Mouse (Mus musculus): Measurements from ENCODE around the gene Olfr569. TPM values are rescaled to one million over a fixed set of nuclear protein-coding genes. Genes with fewer than 3 reads are reported as not detected.

Olfr569 gene
- polyA plus RNA-seq, 1 experiment = not detected

DNA sequence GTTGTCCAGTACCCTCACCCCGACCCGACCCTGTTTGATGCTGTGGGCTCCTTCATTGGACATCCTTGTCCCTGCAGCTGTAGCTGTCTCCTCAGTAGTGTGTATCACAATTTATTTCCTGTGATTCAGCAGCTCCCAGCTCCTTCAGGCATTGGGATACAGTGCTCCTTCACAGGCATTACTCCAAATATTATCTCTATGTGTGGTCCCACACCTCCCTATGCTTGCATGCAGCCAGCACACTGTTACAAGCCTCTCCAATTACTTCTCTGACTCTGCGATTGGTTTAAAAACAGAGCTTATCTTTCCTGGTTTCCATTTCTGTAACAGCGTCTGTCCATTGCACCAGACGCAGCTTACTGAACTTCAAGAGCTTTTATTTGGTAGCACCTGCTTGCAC is 25.7 kb upstream of the Olfr569 start:
- Histone ChIP-seq H3K4me3 (no peak overlapping the region), H3K4me2 (ENCODE audit: low read depth) (no peak overlapping the region), H3ac (ENCODE audit: control insufficient read depth, insufficient read length) (no peak overlapping the region), H3K27me3 (ENCODE audit: control insufficient read depth, insufficient read depth, insufficient read length) (no peaks in the 10 kb centered on the region), H3K36me3 (ENCODE audit: control insufficient read depth, insufficient read depth) (no peaks in the 10 kb centered on the region), H3K79me2 (ENCODE audit: control insufficient read depth, insufficient read depth) (no peaks in the 10 kb centered on the region)
- TF ChIP-seq E2F4 (IDR thresholded peaks at IDR 0.05; ENCODE audit: insufficient read depth) (no peak), MAX (IDR thresholded peaks at IDR 0.05; ENCODE audit: low read depth) (no peak), MYOD1 (IDR thresholded peaks at IDR 0.05; ENCODE audit: control insufficient read depth in 1 of 3, insufficient read length in 2 of 3, low read depth in 2 of 3) (no peak), TCF3 (IDR thresholded peaks at IDR 0.05; ENCODE audit: insufficient read length, low read depth) (no peak), MYOG (IDR thresholded peaks at IDR 0.05; ENCODE audit: control insufficient read depth in 1 of 3, insufficient read depth in 1 of 3, insufficient read length in 2 of 3, low read depth in 2 of 3) (no peak), CEBPB (IDR thresholded peaks at IDR 0.05; ENCODE audit: insufficient read depth, poor library complexity, severe bottlenecking) (no peak), REST (IDR thresholded peaks at IDR 0.05; ENCODE audit: insufficient read depth, insufficient read length) (no peak), TCF12 (IDR thresholded peaks at IDR 0.05; ENCODE audit: insufficient read depth, poor library complexity, severe bottlenecking) (no peak), POLR2A (IDR thresholded peaks at IDR 0.05; ENCODE audit: insufficient read length, low read depth) (no peak), POLR2AphosphoS2 (IDR thresholded peaks at IDR 0.05; ENCODE audit: insufficient read length, low read depth) (no peak), SRF (IDR thresholded peaks at IDR 0.05; ENCODE audit: control insufficient read depth, insufficient read length, low read depth) (no peak), USF1 (IDR thresholded peaks at IDR 0.05; ENCODE audit: low read depth) (no peak)

DNA sequence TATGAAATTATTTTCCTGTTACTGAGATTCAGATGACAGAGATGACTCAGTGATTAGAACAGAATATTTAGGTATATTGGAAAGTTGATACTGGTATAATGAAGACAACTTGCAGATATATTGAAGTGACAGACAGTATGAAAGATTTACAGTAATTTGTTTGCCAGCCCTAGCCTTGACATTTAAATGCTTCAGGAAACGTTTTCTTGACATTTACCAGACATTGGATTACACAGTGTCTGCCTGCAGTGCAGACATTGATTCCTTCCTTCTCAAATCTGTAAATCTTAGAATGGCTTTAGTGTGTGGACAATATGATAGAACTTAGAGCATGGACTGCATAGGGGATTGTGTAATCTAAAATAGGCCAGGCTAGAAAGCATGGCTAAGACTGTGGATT is 24.6 kb upstream of the Olfr569 start:
- no peaks in the 10 kb centered on the region for H3K36me3 ChIP-seq (ENCODE audit: control insufficient read depth, insufficient read depth)
- TF ChIP-seq TCF12 (IDR thresholded peaks at IDR 0.05; ENCODE audit: insufficient read depth, poor library complexity, severe bottlenecking) (no peak), REST (IDR thresholded peaks at IDR 0.05; ENCODE audit: insufficient read depth, insufficient read length) (no peak), POLR2AphosphoS2 (IDR thresholded peaks at IDR 0.05; ENCODE audit: insufficient read length, low read depth) (no peak), MAX (IDR thresholded peaks at IDR 0.05; ENCODE audit: low read depth) (no peak), CEBPB (IDR thresholded peaks at IDR 0.05; ENCODE audit: insufficient read depth, poor library complexity, severe bottlenecking) (no peak), TCF3 (IDR thresholded peaks at IDR 0.05; ENCODE audit: insufficient read length, low read depth) (no peak), USF1 (IDR thresholded peaks at IDR 0.05; ENCODE audit: low read depth) (no peak)
- no peaks in the 10 kb centered on the region for H3K79me2 ChIP-seq (ENCODE audit: control insufficient read depth, insufficient read depth)
- H3K4me3 ChIP-seq = no peak overlapping the region
- no peak overlapping the region for H3ac ChIP-seq (ENCODE audit: control insufficient read depth, insufficient read length)
- no peak overlapping the region for H3K4me2 ChIP-seq (ENCODE audit: low read depth)
- no peaks in the 10 kb centered on the region for H3K27me3 ChIP-seq (ENCODE audit: control insufficient read depth, insufficient read depth, insufficient read length)

DNA sequence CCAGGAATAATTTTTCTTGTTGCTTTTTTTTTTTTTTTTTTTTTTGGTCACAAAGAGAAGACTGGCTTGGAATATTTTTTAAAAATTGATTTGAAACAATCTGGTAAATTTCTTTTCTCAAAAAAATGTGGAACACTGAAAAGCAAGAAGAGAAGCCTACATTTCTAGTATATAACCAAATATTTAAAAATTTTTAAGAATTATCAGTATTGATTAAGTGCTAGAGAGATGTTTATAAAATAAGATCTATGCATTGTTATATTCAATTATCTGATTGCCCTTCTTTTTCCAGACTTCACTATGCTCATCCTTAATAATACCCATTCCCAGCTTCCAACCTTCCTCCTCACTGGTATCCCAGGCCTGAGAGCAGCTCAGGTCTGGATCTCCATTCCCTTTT is 13.9 kb downstream of the Olfr569 start, which contains the start of gene Olfr568:
TSS of gene Olfr568 (plus strand) at position 301 of the 400 bp plus-strand sequence.
- no peaks in the 10 kb centered on the region for H3K27me3 ChIP-seq (ENCODE audit: control insufficient read depth, insufficient read depth, insufficient read length)

DNA sequence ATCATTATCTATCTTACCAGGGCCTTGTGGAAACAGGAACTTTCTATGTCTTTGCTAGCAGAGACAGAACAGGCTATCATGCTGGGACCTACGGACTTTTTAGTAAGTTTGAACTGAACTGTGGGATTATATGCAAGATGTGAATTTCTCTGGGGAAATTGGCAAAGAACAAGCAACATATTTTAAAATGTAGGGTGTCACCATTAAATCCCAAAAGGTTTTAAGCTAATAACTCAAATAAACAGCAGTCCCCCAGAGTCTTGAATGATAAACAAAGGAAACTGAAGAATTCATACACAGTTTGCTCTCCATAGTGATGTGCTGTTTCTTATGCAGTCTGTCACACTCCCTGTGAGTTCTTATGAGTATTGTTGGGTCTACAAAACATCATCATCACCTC is 32.0 kb downstream of the Olfr569 start, which contains the start of gene Olfr566:
TSS of gene Olfr566 (minus strand) at position 101 of the 400 bp plus-strand sequence.
- no peak for TF ChIP-seq POLR2A (IDR thresholded peaks at IDR 0.05; ENCODE audit: insufficient read length, low read depth)
- TF ChIP-seq MYOG (IDR thresholded peaks at IDR 0.05; ENCODE audit: control insufficient read depth in 1 of 3, insufficient read depth in 1 of 3, insufficient read length in 2 of 3, low read depth in 2 of 3) = no peak
- no peak for TF ChIP-seq USF1 (IDR thresholded peaks at IDR 0.05; ENCODE audit: low read depth)
- TF ChIP-seq E2F4 (IDR thresholded peaks at IDR 0.05; ENCODE audit: insufficient read depth) = no peak
- no peak for TF ChIP-seq MAX (IDR thresholded peaks at IDR 0.05; ENCODE audit: low read depth)
- no peak for TF ChIP-seq TCF3 (IDR thresholded peaks at IDR 0.05; ENCODE audit: insufficient read length, low read depth)
- no peak for TF ChIP-seq REST (IDR thresholded peaks at IDR 0.05; ENCODE audit: insufficient read depth, insufficient read length)
- no peak for TF ChIP-seq MYOD1 (IDR thresholded peaks at IDR 0.05; ENCODE audit: control insufficient read depth in 1 of 3, insufficient read length in 2 of 3, low read depth in 2 of 3)
- Histone ChIP-seq H3K36me3 (ENCODE audit: control insufficient read depth, insufficient read depth) (no peaks in the 10 kb centered on the region), H3K4me3 (no peak within 1 kb of the TSS), H3K27me3 (ENCODE audit: control insufficient read depth, insufficient read depth, insufficient read length) (no peaks in the 10 kb centered on the region), H3ac (ENCODE audit: control insufficient read depth, insufficient read length) (no peak within 1 kb of the TSS), H3K4me2 (ENCODE audit: low read depth) (no peak within 1 kb of the TSS), H3K79me2 (ENCODE audit: control insufficient read depth, insufficient read depth) (no peaks in the 10 kb centered on the region)

More for the DNA sequence above, 13.9 kb downstream of the Olfr569 start, which contains the start of gene Olfr568:
- Histone ChIP-seq H3ac (ENCODE audit: control insufficient read depth, insufficient read length) (no peak within 1 kb of the TSS), H3K79me2 (ENCODE audit: control insufficient read depth, insufficient read depth) (no peaks in the 10 kb centered on the region), H3K4me3 (no peak within 1 kb of the TSS), H3K36me3 (ENCODE audit: control insufficient read depth, insufficient read depth) (no peaks in the 10 kb centered on the region), H3K4me2 (ENCODE audit: low read depth) (no peak within 1 kb of the TSS)
- TF ChIP-seq CEBPB (IDR thresholded peaks at IDR 0.05; ENCODE audit: insufficient read depth, poor library complexity, severe bottlenecking) (no peak), USF1 (IDR thresholded peaks at IDR 0.05; ENCODE audit: low read depth) (no peak), MYOG (IDR thresholded peaks at IDR 0.05; ENCODE audit: control insufficient read depth in 1 of 3, insufficient read depth in 1 of 3, insufficient read length in 2 of 3, low read depth in 2 of 3) (no peak), E2F4 (IDR thresholded peaks at IDR 0.05; ENCODE audit: insufficient read depth) (no peak), MYOD1 (IDR thresholded peaks at IDR 0.05; ENCODE audit: control insufficient read depth in 1 of 3, insufficient read length in 2 of 3, low read depth in 2 of 3) (no peak), POLR2AphosphoS2 (IDR thresholded peaks at IDR 0.05; ENCODE audit: insufficient read length, low read depth) (no peak), MAX (IDR thresholded peaks at IDR 0.05; ENCODE audit: low read depth) (no peak), TCF12 (IDR thresholded peaks at IDR 0.05; ENCODE audit: insufficient read depth, poor library complexity, severe bottlenecking) (no peak), REST (IDR thresholded peaks at IDR 0.05; ENCODE audit: insufficient read depth, insufficient read length) (no peak), SRF (IDR thresholded peaks at IDR 0.05; ENCODE audit: control insufficient read depth, insufficient read length, low read depth) (no peak), POLR2A (IDR thresholded peaks at IDR 0.05; ENCODE audit: insufficient read length, low read depth) (no peak), TCF3 (IDR thresholded peaks at IDR 0.05; ENCODE audit: insufficient read length, low read depth) (no peak)

DNA sequence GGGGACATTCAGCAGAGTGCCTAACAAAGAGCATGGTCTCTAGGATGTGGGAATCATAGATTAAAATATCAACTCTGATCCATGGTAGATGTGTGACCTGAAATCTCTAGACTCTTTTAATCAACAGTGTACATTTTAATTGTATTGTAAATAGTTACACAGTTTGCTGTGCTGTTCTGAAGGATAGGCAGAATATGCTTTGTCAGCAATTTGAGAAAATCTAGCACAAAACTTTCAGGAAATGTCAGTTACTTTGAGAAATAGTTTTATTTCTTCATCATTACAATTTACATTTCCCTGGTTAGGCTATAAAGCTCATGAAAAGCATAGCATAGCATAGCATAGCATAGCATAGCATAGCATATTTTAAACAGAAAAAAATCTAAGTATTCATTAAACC is 34.9 kb downstream of the Olfr569 start:
- no peaks in the 10 kb centered on the region for H3K36me3 ChIP-seq (ENCODE audit: control insufficient read depth, insufficient read depth)
- H3K27me3 ChIP-seq (ENCODE audit: control insufficient read depth, insufficient read depth, insufficient read length) = no peaks in the 10 kb centered on the region
- TF ChIP-seq POLR2A (IDR thresholded peaks at IDR 0.05; ENCODE audit: insufficient read length, low read depth) (no peak), SRF (IDR thresholded peaks at IDR 0.05; ENCODE audit: control insufficient read depth, insufficient read length, low read depth) (no peak), POLR2AphosphoS2 (IDR thresholded peaks at IDR 0.05; ENCODE audit: insufficient read length, low read depth) (no peak), USF1 (IDR thresholded peaks at IDR 0.05; ENCODE audit: low read depth) (no peak), E2F4 (IDR thresholded peaks at IDR 0.05; ENCODE audit: insufficient read depth) (no peak), REST (IDR thresholded peaks at IDR 0.05; ENCODE audit: insufficient read depth, insufficient read length) (no peak), MYOD1 (IDR thresholded peaks at IDR 0.05; ENCODE audit: control insufficient read depth in 1 of 3, insufficient read length in 2 of 3, low read depth in 2 of 3) (no peak), MAX (IDR thresholded peaks at IDR 0.05; ENCODE audit: low read depth) (no peak), CEBPB (IDR thresholded peaks at IDR 0.05; ENCODE audit: insufficient read depth, poor library complexity, severe bottlenecking) (no peak), TCF3 (IDR thresholded peaks at IDR 0.05; ENCODE audit: insufficient read length, low read depth) (no peak)
- H3K4me3 ChIP-seq = no peak overlapping the region
- no peak overlapping the region for H3K4me2 ChIP-seq (ENCODE audit: low read depth)
- no peak overlapping the region for H3ac ChIP-seq (ENCODE audit: control insufficient read depth, insufficient read length)
- no peaks in the 10 kb centered on the region for H3K79me2 ChIP-seq (ENCODE audit: control insufficient read depth, insufficient read depth)

All from myocyte (in vitro differentiated cells).